Mouse (Mus musculus) lung, adult 2 months (tissue): Measurements from ENCODE around the gene She.

Experiments used
- CTCF ChIP-seq: fragments of 200-500 bp; IDR thresholded peaks from 2 replicates; pipeline ENCODE4 v1.5.1; 2011; ENCODE audit warnings: mild to moderate bottlenecking, low read length, control low read depth; ENCODE audit not compliant: insufficient read depth
- POLR2A ChIP-seq: fragments of 200-500 bp; IDR thresholded peaks from 2 replicates; pipeline ENCODE4 v1.6.1; 2011; ENCODE audit warnings: low read depth, mild to moderate bottlenecking, control low read depth, low read length, borderline replicate concordance; ENCODE audit errors: extremely low read depth

- TF ChIP-seq CTCF (no peak), POLR2A (no peak)
Measured at GRCm38 (mm10) chr3:89872209-89872608, 41.0 kb downstream of the She start.
